Mouse (Mus musculus) kidney, adult 2 months (tissue): ENCODE results near the gene Sgk1. TPM values are rescaled to one million over a fixed set of nuclear protein-coding genes. Genes with fewer than 3 reads are reported as not detected.
A peak's percentile ranks its signal among the peaks of the same experiment; 100 is the strongest.

Source experiments
- DNase-seq: peaks from one replicate; pipeline ENCODE4 v3.0.0; 2021
- H3K27ac ChIP-seq: fragments of 200-500 bp; 2 replicates; pipeline ENCODE4 v1.5.1; 2012; ENCODE audit warnings: low read depth, low read length, control low read depth, inconsistent platforms; ENCODE audit not compliant: insufficient read depth
- H3K27me3 ChIP-seq: fragments of 200-500 bp; replicated peaks from 2 replicates; pipeline ENCODE4 v1.6.1; 2012; ENCODE audit warnings: mild to moderate bottlenecking, moderate library complexity, low read length, inconsistent platforms; ENCODE audit not compliant: control insufficient read depth, insufficient read depth
- H3K36me3 ChIP-seq: fragments of 200-500 bp; 2 replicates; pipeline ENCODE4 v1.6.1; 2012; ENCODE audit warnings: mild to moderate bottlenecking, moderate library complexity, low read length, inconsistent platforms; ENCODE audit not compliant: control insufficient read depth, insufficient read depth
- H3K4me1 ChIP-seq: fragments of 200-500 bp; 2 replicates; pipeline ENCODE4 v1.6.1; 2011; ENCODE audit warnings: low read length; ENCODE audit not compliant: control insufficient read depth, insufficient read depth
- H3K4me3 ChIP-seq: fragments of 200-500 bp; 2 replicates; pipeline ENCODE4 v1.5.1; 2011; ENCODE audit warnings: mild to moderate bottlenecking, low read depth, low read length, control low read depth; ENCODE audit not compliant: insufficient read depth
- CTCF ChIP-seq: fragments of 200-500 bp; conservative IDR thresholded peaks from 2 replicates; pipeline ENCODE4 v1.5.1; 2011; ENCODE audit warnings: low read depth, mild to moderate bottlenecking, control low read depth, low read length, moderate library complexity, mixed read lengths; ENCODE audit not compliant: insufficient read depth, insufficient read length
- POLR2A ChIP-seq: fragments of 200-500 bp; IDR thresholded peaks from one replicate; pipeline ENCODE4 v1.6.1; 2011; ENCODE audit warnings: low read depth, low read length, control low read depth
- WGBS: fragments of 180-500 bp; shearing (Covaris S2); methylation state at CpG from one replicate; pipeline ENCODE4 v1.1.7; 2018; 5-methylcytosine and 5-hydroxymethylcytosine counted together
- polyA plus RNA-seq: library from polyadenylated mRNA; depleted of rRNA; stranded (reverse); fragments of >200 nt; gene quantifications from 2 replicates; pipeline ENCODE4 v1.2.3, GENCODE M21; 2012

Sgk1 gene
- polyA plus RNA-seq, 1 experiment: 76.5 TPM

DNA sequence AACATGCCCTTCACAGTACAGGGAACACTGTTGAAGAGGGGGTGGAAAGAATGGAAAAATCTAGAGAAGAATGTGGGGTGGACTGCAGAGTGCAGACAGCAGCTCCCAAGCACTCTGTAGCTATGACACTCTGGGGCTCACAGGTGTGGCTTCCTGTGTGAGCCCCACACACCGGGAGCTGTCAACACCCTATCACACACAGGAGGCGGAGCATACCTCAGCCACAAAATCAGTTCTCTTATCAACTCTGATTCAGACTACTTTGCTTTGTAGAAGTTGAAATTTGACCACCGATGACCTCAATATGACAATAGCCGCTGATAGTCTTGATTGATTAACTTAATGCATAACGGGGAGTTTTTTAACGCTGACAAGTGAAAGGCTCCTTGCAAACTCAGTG is 93.4 kb downstream of the Sgk1 start:
- TF ChIP-seq CTCF: no peak
- no peak for TF ChIP-seq POLR2A
- no peak overlapping the region for H3K27ac ChIP-seq
- no peaks in the 10 kb centered on the region for H3K27me3 ChIP-seq
- no peaks in the 10 kb centered on the region for H3K36me3 ChIP-seq
- H3K4me1 ChIP-seq: no peaks in the 10 kb centered on the region
- no peak overlapping the region for H3K4me3 ChIP-seq
- DNase-seq: no peak
- WGBS: 83% methylated on average over 6 of the region's 6 CpGs

DNA sequence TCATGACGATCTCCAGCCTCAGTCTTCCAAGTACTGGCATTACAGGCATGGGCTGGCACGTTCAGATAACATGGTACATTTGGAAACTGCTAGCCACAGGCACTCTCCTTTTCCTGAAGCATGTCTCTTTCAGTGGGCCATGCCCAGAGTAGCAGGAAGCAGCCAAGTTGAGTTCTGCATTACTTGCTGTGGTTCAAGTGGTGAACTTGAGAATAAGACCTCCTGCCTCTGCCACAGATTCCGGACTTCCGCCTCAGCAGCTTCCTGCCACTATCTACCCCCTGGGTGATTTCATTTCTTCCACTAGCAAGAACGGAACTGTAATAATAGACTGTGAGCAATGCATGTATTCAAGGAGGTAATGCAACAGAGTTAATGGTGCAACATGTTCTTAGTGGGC is 94.3 kb downstream of the Sgk1 start:
- no peak overlapping the region for H3K4me3 ChIP-seq
- no peak for TF ChIP-seq CTCF
- no peak for TF ChIP-seq POLR2A
- no peak overlapping the region for H3K27ac ChIP-seq
- peak; percentile 9 for DNase-seq
- no peaks in the 10 kb centered on the region for H3K27me3 ChIP-seq
- 83% methylated on average over 5 of the region's 5 CpGs for WGBS
- H3K36me3 ChIP-seq: no peaks in the 10 kb centered on the region
- H3K4me1 ChIP-seq: no peaks in the 10 kb centered on the region

- 91% methylated on average over 9 of the region's 9 CpGs for WGBS
- no peak overlapping the region for H3K27ac ChIP-seq
- no peaks in the 10 kb centered on the region for H3K27me3 ChIP-seq
- no peaks in the 10 kb centered on the region for H3K4me1 ChIP-seq
- no peak for DNase-seq
- no peak overlapping the region for H3K4me3 ChIP-seq
- TF ChIP-seq POLR2A: no peak
- no peak for TF ChIP-seq CTCF
- no peaks in the 10 kb centered on the region for H3K36me3 ChIP-seq
Measured at GRCm38 (mm10) chr10:21978421-21978820, 96.4 kb downstream of the Sgk1 start.

GRCm38 (mm10) chr10:21979286-21979965 is 97.4 kb downstream of the Sgk1 start:
- TF ChIP-seq POLR2A (no peak), CTCF (no peak)
- Histone ChIP-seq H3K4me3 (no peak overlapping the region), H3K27ac (no peak overlapping the region), H3K27me3 (no peaks in the 10 kb centered on the region), H3K4me1 (no peaks in the 10 kb centered on the region), H3K36me3 (no peaks in the 10 kb centered on the region)
- 90% methylated on average over 5 of the region's 5 CpGs for WGBS
- no peak for DNase-seq

DNA sequence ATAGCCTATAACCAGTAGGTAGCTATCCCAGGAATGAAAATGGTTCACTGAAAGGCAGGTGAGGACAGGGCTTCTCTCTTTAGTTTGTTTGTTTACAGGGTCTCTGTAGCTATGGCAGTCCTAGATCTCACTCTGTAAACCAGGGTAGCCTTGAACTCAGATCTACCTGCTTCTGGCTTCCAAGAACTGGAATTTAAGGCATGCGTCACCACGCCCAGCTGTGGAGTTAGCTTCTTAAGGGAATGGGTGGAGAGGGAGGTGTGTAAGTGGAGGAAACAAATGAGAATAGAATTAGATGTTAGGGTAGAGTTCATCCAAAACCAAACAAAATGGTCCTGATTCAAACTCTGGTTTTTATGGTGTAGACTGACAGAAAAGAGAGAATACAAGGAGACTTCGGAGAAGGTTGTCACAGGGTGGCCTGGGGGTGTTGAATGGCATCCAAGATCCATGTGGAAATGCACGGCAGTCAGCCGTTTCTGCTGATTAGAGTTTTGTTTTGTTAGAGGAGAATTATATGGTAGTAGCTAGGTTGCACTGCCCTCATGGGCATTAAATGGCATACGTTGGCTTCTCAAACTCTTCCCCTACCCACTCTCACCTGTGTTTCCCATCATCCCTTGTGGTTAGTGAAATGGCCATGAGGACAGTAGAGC is 98.9 kb downstream of the Sgk1 start:
- WGBS: 82% methylated on average over 6 of the region's 6 CpGs

GRCm38 (mm10) chr10:21982303-21982702 is 100.3 kb downstream of the Sgk1 start:
- 84% methylated on average over 2 of the region's 2 CpGs for WGBS
- H3K27me3 ChIP-seq: no peaks in the 10 kb centered on the region

More for the DNA sequence above, 98.9 kb downstream of the Sgk1 start:
- Histone ChIP-seq H3K4me1 (no peaks in the 10 kb centered on the region), H3K4me3 (no peak overlapping the region), H3K27ac (no peak overlapping the region), H3K27me3 (no peaks in the 10 kb centered on the region), H3K36me3 (no peaks in the 10 kb centered on the region)
- no peak for DNase-seq
- TF ChIP-seq POLR2A: no peak
- TF ChIP-seq CTCF: no peak

GRCm38 (mm10) chr10:21988489-21988888 is 106.5 kb downstream of the Sgk1 start:
- Histone ChIP-seq H3K36me3 (no peaks in the 10 kb centered on the region), H3K4me1 (peaks cover 4% of the 10 kb centered on the region; the same call in 1 of the 2 replicates), H3K4me3 (no peak overlapping the region), H3K27ac (no peak overlapping the region), H3K27me3 (no peaks in the 10 kb centered on the region)
- DNase-seq: no peak
- no peak for TF ChIP-seq POLR2A
- TF ChIP-seq CTCF: no peak
- WGBS: 94% methylated on average over 5 of the region's 5 CpGs

More at GRCm38 (mm10) chr10:21982303-21982702, 100.3 kb downstream of the Sgk1 start:
- TF ChIP-seq POLR2A (no peak), CTCF (no peak)
- DNase-seq: no peak
- Histone ChIP-seq H3K4me3 (no peak overlapping the region), H3K36me3 (no peaks in the 10 kb centered on the region), H3K27ac (no peak overlapping the region), H3K4me1 (no peaks in the 10 kb centered on the region)
